Mouse (Mus musculus): ENCODE results near the gene Depdc5.
"Not testable (repeated sequence)": the region's sequence is repeated elsewhere in the genome, so short reads cannot be mapped to it uniquely, and the experiment has no call there.

The Depdc5 gene

DNA sequence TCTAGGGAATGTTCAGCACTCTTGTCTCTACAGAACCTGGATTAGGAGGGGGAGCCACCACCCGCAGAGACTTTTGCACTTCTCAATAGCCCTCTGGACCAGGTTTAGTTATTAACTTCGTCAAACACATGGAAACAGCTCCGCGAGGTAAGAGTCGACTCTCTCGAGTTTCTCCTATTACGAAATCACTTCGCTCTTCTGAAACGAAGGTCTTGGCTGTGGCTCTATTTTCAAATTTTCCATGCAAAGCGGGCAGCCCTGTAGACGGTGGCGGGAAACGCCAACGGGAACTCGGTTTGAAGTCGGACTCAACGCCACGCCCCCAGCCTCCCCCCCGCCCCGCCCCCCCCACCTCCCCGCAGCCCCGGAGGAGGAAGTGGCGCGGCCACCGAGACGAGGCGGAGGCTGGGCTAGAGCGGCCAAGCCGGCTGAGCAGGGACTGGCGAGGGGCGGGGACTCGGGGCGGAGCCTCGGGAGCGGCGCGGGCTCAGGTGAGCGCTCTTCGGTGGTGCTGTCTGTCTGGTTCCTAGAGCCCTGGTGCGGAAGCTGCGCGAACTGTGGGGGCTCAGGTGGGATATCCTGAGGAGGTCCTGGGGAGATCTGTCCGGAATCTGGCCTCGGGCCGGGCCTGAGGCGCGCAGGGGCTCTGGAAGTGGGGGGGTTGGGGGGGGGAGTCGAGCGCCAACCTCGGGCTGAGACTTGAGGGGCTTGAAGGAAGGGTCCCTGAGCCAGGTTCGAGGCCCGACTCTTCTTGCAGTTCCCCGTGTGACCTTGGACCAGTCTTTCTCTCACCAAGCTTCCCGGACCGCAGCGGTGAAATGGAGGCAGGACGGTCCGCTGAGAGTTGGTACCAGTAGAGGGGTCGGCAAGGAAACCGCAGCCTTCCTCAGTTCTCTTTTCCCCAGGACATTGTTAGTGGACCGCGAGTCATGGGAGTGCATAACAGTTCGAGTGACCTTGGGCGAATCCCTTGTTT lies at the start of gene Depdc5:
Depdc5 (plus strand) TSS at position 449 of the 976 bp plus-strand sequence.
- peak; percentile 94 for DNase-seq

DNA sequence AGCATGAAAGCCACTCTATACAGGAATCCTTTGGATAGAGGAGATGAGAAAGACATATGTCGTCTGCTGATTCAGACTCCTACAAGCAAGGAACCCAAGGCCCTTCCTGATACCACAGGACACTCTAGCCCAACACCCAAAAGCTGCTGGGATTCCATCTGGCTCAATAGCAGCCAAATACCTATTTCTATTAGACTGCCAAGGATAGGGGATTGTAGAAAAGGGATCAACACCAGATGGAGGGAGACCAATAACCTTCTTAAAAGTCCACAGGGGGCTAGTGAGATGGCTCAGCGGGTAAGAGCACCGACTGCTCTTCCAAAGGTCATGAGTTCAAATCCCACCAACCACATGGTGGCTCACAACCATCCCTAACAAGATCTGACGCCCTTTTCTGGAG lies 48.1 kb upstream of the Depdc5 start:
- DNase-seq, result peak; percentile 62

GRCm38 (mm10) chr5:32820471-32820870 lies 43.0 kb upstream of the Depdc5 start:
- DNase-seq, result no peak

GRCm38 (mm10) chr5:32827009-32827408 lies 36.5 kb upstream of the Depdc5 start, which contains the start of gene Gm20671:
Gene Gm20671 (minus strand): TSS chr5:32827109.
- DNase-seq, result no peak

DNA sequence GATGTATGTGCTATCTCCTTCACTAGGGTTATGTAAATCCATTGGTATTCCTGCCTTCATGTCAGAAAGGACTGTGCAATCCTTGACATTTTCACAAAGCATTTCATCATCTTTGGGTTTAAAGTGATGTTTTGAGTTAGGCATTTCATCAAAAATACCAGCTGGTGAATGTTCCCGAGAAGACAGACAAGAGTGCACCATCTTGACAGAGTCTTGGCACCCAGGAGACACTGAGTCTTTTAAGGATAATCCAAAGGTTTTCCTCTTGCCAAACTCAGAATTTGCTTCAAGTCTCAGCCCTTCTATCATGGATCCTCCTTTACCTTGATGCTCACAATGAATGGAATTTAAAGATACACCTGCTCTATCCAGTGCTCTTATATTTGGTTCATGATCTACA lies 34.7 kb upstream of the Depdc5 start:
- DNase-seq, result not testable (repeated sequence)

DNA sequence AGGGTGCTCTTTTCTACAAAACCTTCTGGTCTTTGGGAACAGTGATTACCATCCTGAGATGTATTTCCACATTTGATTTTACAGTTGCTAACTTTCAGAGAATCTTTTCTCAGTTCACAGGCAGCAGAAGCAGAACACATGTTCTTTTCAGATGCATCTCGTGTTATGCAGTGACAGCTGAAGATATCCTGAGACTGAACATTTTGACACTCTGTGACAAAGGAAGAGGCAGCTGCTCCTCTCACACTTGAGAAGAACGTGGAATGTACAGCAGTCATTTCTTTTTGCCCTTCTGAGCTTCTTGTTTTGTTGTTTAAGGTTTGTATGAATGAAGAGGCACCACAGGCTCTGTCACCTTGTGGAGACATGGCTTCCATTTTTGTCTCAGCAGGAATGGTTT lies 33.4 kb upstream of the Depdc5 start:
- DNase-seq, result no peak

GRCm38 (mm10) chr5:32834497-32834896 lies 29.0 kb upstream of the Depdc5 start:
- no peak for DNase-seq

DNA sequence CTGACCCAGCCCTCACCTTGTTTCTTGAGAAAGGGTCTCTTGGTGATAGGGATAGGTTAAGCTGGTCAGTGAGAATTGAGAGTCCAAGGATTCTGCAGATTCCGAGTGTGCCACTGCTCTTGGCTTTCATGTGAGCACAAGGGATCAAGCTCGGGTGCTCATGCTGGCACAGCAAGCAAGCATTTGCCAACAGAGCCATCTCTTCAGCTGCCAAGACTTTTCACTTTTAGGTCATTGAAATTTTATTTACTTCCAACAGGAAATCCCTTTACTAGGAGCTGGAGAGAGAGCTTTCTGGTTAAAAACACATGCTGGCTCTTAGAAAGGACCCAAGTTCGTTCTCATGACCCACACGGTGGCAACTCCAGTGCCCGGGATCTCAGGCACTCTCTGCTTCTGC lies 26.5 kb upstream of the Depdc5 start:
- no peak for DNase-seq

GRCm38 (mm10) chr5:32840029-32840428 lies 23.5 kb upstream of the Depdc5 start:
- no peak for DNase-seq

- DNase-seq, result no peak
These were observed 14.3 kb upstream of the Depdc5 start for GRCm38 (mm10) chr5:32849178-32849577.

GRCm38 (mm10) chr5:32849580-32849979 lies 13.9 kb upstream of the Depdc5 start:
- not testable (repeated sequence) for DNase-seq

- no peak for DNase-seq
These were observed 11.5 kb upstream of the Depdc5 start for GRCm38 (mm10) chr5:32852026-32852425.

DNA sequence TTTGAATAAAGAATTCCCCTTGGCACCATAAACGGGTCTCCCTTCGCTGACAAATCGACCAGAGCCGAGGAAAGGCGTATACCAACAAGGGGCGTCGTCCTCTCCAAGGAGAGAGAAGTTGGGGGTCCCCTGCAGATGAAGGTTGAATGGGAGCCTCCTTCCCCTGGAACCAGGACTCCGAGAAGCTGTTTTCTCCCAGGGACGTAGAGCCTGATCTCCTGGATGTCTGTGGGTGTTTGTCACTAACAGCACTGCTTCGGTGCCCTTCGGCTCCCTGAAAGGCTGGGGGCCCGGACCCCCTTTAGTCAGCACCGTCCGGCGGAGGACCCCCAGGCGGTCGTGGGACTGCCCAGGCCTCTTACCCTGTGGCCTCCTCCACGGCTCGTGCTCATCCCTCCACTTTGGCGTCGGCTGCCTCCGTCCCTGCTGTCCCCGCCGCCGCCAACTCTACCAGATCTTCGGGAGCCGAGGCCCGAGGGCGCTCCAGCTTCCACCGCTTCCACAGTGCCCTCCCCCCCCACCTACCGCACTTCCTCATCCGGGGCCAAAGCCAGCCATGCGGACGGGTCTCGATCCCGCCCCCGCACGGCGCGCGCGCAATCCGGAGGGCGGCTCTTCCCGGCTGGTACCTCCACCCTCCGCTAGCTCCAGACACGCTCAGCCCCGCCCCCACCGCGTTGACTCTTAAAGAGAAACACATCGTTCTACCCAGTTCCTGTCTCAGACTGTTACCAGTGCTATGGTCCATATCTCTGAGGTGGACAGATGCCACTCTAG lies 9.6 kb upstream of the Depdc5 start, which contains the start of gene Prr14l:
Prr14l (minus strand) TSS at position 526 of the 777 bp plus-strand sequence.
- DNase-seq, result peak; percentile 98

DNA sequence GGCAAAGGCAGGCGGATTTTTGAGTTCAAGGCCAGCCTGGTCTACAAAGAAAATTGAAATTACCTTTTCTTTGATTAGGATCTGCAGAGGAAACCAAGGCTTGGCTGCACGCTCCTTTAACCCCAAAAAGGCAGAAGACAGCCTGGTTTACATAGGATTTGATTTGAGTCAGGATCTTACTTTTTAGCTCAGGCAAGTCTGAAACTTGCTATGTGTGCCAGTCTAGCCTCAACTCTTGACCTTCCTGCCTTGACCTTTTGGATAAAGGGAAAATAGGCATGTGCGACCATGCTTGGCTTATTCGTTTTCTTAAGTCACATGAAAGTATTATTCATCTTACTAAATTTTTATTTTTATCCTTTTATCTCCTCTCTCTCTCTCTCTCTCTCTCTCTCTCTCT lies 8.7 kb upstream of the Depdc5 start:
- DNase-seq, result no peak

DNA sequence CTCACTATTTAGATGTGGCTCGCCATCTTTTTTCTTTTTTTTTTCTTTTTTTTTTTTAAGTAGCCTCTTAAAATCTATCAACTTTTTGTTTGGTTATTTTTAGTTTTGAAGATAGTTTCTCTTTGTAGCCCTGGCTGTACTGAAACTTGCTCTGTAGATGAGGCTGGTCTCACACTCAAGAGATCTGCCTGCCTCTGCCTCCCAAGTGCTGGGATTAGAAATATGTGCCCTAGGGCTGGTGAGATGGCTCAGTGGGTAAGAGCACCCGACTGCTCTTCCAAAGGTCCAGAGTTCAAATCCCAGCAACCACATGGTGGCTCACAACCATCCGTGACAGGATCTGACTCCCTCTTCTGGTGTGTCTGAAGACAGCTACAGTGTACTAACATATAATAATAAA lies 8.2 kb upstream of the Depdc5 start:
- DNase-seq, result not testable (repeated sequence)

DNA sequence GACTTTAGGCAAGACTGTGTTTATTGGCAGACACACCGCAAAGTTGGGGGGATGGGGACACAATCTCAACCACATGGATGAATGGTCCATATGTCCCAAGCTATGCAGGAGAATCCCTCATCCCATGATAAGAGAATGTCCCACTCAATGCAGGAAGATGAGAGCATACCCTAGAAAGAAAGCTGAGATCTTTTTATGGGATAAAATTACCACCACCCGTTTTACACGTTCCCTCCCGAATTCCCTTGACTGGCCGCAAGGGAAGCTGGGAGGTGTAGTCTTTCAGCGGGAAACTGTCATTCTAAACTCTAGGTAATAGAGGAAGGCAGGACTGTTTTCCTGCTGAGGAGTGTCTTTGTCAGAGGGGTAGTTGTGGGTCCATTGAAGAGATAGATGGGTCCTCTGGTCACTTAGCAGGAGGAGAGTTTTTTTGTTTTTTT lies 5.7 kb upstream of the Depdc5 start:
- peak; percentile 65 for DNase-seq

DNA sequence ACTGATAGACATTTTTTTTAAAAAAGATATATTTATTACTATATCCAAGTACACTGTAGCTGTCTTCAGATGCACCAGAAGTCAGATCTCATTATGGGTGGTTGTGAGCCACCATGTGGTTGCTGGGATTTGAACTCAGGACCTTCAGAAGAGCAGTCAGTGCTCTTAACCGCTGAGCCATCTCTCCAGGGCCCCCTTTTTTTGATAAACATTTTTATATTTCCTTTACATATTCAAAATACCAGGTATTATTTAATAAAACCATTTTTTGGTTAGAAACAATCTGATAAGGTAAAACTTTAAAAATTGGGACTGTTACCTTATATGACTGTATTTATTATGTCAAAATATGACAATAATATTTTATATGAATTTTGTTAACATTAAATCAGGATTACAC lies 2.4 kb upstream of the Depdc5 start:
- DNase-seq, result no peak

DNA sequence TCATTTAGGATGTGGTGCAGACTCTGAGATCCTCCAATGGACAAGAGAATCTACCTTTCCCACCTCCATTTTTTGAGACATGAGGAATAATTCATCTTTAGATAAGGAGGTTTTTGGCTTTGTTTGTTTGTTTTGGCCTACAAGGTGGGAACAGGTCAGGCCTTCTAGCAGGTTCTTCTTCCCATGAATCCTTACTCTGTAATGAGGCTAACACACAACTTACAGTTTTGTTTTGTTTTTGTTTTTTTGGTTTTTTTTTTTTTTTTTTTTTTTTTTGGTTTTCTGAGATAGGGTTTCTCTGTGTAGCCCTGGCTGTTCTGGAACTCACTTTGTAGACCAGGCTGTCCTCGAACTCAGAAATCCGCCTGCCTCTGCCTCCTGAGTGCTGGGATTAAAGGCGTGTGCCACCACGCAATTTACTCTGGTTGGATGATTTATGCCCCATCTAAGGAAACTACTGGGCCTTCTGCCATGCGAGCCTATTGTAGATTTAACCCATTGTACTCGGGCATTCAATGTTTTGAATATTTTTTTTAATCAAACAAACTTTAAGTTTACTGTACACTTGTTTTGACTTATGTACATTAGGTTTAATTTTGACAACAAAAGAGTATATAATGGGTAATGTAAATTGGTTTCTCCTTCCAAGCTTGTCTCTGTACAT lies 900 bp upstream of the Depdc5 start:
- no peak for DNase-seq

GRCm38 (mm10) chr5:32869389-32870024 lies 6.0 kb downstream of the Depdc5 start:
- DNase-seq, result no peak

GRCm38 (mm10) chr5:32872346-32872745 lies 8.8 kb downstream of the Depdc5 start:
- no peak for DNase-seq

DNA sequence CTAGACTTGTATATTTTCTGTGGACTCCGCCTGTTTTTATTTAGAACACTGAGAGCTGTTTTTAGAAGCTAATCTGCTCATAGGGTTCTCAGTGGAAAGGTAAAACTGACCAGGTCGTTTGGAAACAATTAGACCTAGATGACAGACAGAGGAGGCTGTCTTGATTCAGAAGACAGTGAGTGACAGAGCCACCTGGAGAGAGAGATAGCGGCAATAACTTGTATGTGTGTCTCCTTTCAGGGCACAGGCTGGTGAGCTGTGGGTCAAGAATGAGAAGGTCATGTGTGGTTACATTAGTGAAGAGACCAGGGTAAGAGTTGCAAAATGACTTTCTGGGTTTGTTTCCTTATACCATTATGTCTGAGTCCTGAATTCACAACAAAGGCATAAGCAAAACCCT lies 23.2 kb downstream of the Depdc5 start:
- no peak for DNase-seq

GRCm38 (mm10) chr5:32907496-32907895 lies 44.0 kb downstream of the Depdc5 start:
- no peak for DNase-seq
